Mouse (Mus musculus) regulatory T cell (primary cell): ENCODE measurements around the gene Tlcd1.

Source experiments
- in situ Hi-C: fragments of 300-600 bp; cut with MboI, MseI; formaldehyde crosslinking; loops from one replicate; pipeline ENCODE4 v1.15.1; 2025; ENCODE audit warnings: high pct_unique_total_duplicates

Gene Tlcd1

GRCm38 (mm10) chr11:78161169-78161568, 15.3 kb upstream of the Tlcd1 start:
- in situ Hi-C loops = no loop called here

GRCm38 (mm10) chr11:78161968-78162367, 14.5 kb upstream of the Tlcd1 start:
- in situ Hi-C loops = no loop called here

- in situ Hi-C loops = no loop called here
Observed at GRCm38 (mm10) chr11:78162504-78162903, 14.0 kb upstream of the Tlcd1 start.

- in situ Hi-C loops = no loop called here
Observed at GRCm38 (mm10) chr11:78163045-78163444, 13.5 kb upstream of the Tlcd1 start.

- in situ Hi-C loops = no loop called here
Observed at GRCm38 (mm10) chr11:78163681-78164603, 12.6 kb upstream of the Tlcd1 start.

GRCm38 (mm10) chr11:78164604-78164923, 11.9 kb upstream of the Tlcd1 start:
- in situ Hi-C loops = no loop called here

GRCm38 (mm10) chr11:78164924-78165760, 11.4 kb upstream of the Tlcd1 start, which contains the start of gene Traf4:
Gene Traf4, minus strand, starts transcription at chr11:78165589.
- in situ Hi-C loops = no loop called here

- in situ Hi-C loops = no loop called here
Observed at GRCm38 (mm10) chr11:78165761-78166109, 10.8 kb upstream of the Tlcd1 start.

DNA sequence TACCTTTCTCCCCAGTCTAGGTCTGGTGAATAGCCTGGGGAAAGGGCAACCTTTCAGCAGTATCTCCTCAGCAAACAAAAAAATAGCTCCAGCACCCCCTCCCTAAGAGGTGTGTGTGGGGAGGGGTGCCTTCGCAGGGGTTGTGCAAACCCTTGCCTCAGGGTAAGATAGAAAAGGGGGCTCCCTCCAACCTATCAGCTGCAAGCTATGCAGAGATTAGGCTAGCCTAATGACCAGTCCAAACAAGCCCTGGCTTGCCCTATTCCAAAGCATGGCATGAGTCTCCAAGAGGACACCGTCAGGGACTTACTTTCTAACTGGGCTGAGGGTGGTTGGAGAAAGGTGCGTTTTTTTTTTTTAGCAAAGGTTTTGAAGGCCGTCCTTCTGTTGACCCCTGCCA, 10.3 kb upstream of the Tlcd1 start:
- in situ Hi-C loops = no loop called here

DNA sequence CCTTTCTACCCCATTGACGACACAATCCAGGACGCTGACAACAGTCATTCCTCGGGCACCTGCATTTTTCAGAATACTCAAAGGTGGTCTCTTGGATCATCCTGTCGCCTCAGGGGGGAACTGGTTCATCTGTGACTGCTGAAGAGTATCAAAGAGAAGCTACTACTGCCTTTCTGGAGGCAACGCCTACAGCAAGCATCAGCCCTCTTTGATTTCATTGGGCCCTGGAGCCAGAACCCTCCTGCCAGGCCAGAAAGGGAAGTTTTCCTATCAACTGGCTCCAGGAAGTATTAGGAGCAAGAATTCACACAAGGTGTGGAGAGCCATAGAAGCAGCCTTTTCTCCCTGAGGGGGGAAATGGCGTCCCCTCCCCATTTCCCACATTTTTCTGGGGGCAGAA, 9.9 kb upstream of the Tlcd1 start:
- in situ Hi-C loops = no loop called here

DNA sequence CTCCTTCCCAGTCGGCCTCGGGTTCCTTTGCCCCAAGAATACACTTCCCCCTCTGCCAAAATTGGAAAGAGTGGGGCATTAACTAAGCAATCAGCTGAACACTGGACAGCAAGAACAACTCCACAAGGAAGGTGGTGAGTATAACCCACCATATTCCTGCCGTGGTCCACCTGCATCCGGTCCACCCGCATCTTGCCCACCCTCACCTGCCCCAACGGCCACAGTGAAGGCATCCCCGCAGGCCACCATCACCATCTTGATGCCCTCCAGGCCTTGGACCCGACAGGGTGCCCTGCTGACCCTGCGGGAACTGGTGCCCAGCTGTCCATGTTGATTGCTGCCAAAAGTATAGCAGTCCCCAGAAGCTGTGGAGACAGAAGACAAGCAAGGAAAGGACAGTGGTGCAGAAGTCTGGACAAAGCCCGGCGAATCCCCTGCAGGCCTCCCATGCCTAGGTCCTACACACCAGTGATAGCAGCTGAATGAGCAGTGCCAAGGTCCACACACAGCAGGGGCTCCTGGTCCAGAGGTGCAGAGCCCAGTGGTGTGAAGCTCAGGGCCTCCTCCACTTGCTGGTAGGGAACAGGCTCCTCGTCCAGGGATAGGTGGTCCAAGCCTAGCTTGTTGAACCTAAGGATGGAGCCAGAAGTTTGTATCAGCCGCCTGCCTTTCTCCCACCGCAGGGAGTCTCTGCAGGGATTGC, 9.1 kb upstream of the Tlcd1 start:
- in situ Hi-C loops = no loop called here

- in situ Hi-C loops = no loop called here
Observed at GRCm38 (mm10) chr11:78168541-78169468, 7.7 kb upstream of the Tlcd1 start.

- in situ Hi-C loops = no loop called here
Observed at GRCm38 (mm10) chr11:78170306-78170705, 6.2 kb upstream of the Tlcd1 start.

DNA sequence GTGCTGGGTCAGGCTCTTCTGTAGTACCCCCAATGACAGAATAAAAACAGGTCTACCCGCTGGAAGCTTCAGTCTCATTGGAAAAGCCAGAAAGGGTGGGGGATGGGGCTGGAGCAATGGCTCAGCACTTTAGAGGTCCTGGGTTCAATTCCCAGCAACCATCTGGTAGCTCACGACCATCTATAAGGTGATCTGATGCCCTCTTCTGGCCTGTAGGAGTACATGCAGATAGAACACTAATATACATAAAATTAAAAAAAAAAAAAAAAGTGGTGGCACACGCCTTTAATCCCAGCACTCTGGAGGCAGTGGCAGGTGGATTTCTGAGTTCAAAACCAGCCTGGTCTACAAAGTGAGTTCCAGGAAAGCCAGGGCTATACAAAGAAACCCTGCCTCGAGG, 5.2 kb upstream of the Tlcd1 start:
- in situ Hi-C loops = no loop called here

- in situ Hi-C loops = no loop called here
Observed at GRCm38 (mm10) chr11:78172034-78172747, 4.3 kb upstream of the Tlcd1 start.

GRCm38 (mm10) chr11:78172748-78173383, 3.6 kb upstream of the Tlcd1 start:
- in situ Hi-C loops = no loop called here

GRCm38 (mm10) chr11:78174506-78174905, 2.0 kb upstream of the Tlcd1 start:
- in situ Hi-C loops = no loop called here

GRCm38 (mm10) chr11:78175771-78176401, 625 bp upstream of the Tlcd1 start:
- in situ Hi-C loops = no loop called here

DNA sequence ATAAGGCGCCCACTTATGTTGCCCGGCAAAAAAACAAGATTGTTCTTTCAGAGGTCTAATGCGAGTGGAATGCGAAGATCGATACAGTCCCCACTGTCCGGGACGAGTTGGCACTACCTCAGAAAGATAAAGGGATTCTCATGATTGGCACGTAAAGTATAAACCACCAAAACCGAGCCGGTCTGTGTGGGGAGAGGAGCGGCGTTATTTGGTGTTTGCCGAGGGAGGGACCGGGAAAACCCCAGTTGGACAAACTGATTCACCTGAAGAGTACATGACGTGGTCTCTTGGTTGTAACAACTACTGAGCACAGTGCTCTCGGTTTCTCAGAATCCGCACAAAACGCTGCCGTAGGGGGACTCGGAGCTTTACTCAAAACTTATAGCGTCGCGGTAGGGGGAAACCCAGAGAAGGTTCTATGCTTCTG, 407 bp downstream of the Tlcd1 start:
- in situ Hi-C loops = no loop called here
